Mouse (Mus musculus) embryonic facial prominence, embryonic 14.5 days (tissue): ENCODE results near the gene Actn4. TPM values are rescaled to one million over a fixed set of nuclear protein-coding genes. Genes with fewer than 3 reads are reported as not detected.

Source experiments
- ATAC-seq: fragments of 200-750 bp; cut with Nextera tagmentation; 2 replicates; pipeline ENCODE4 v1.8.0; 2017; ENCODE audit warnings: low read depth, moderate number of reproducible peaks, moderate TSS enrichment
- DNase-seq: peaks from one replicate; pipeline ENCODE4 v3.0.0-alpha.2; 2015; ENCODE audit warnings: low spot score
- H3K27ac ChIP-seq: fragments of 300-500 bp; sonication (generic); replicated peaks from 2 replicates; pipeline ENCODE4 v1.5.1; 2014; ENCODE audit warnings: low read depth, mild to moderate bottlenecking, low read length, moderate library complexity
- H3K27me3 ChIP-seq: fragments of 300-500 bp; sonication (generic); replicated peaks from 2 replicates; pipeline ENCODE4 v1.6.1; 2014; ENCODE audit warnings: low read length; ENCODE audit not compliant: control insufficient read depth, insufficient read depth
- H3K36me3 ChIP-seq: fragments of 300-500 bp; sonication (generic); 2 replicates; pipeline ENCODE4 v1.6.1; 2014; ENCODE audit warnings: low read length, mixed read lengths; ENCODE audit not compliant: control insufficient read depth, insufficient read depth
- H3K4me1 ChIP-seq: fragments of 300-500 bp; sonication (generic); 2 replicates; pipeline ENCODE4 v1.6.1; 2014; ENCODE audit warnings: antibody characterized with exemption, low read length; ENCODE audit not compliant: control insufficient read depth, insufficient read depth
- H3K4me2 ChIP-seq: fragments of 300-500 bp; sonication (generic); 2 replicates; pipeline ENCODE4 v1.6.1; 2014; ENCODE audit warnings: low read depth, mild to moderate bottlenecking, low read length, moderate library complexity, mixed read lengths
- H3K4me3 ChIP-seq: fragments of 300-500 bp; sonication (generic); 2 replicates; pipeline ENCODE4 v1.5.1; 2014; ENCODE audit warnings: low read depth, mild to moderate bottlenecking, low read length
- H3K9ac ChIP-seq: fragments of 300-500 bp; sonication (generic); 2 replicates; pipeline ENCODE4 v1.6.1; 2014; ENCODE audit warnings: low read depth, mild to moderate bottlenecking, low read length, moderate library complexity, mixed read lengths
- H3K9me3 ChIP-seq: fragments of 300-500 bp; sonication (generic); 2 replicates; pipeline ENCODE4 v1.6.1; 2016; ENCODE audit warnings: low read length; ENCODE audit not compliant: control insufficient read depth
- WGBS: fragments of 180-500 bp; shearing (Covaris S2); extraction: QIAGEN DNeasy Blood & Tissue Kit; methylation state at CpG from one replicate; pipeline ENCODE4 v1.1.7; 2014; 5-methylcytosine and 5-hydroxymethylcytosine counted together
- polyA plus RNA-seq: library from polyadenylated mRNA; unstranded; fragments of >200 nt; fragmentation: Nextera tagmentation; extraction: Ambion mirVana; gene quantifications from 2 replicates; pipeline ENCODE4 v1.2.1, GENCODE M21; 2014

Gene Actn4
- polyA plus RNA-seq, 1 experiment from 2014 or later = 256 TPM

- no peaks in the 10 kb centered on the region; the same call in 1 of the 2 replicates for H3K4me1 ChIP-seq
- H3K27ac ChIP-seq = no peak overlapping the region
- H3K9ac ChIP-seq = no peak overlapping the region
- no peaks in the 10 kb centered on the region for H3K9me3 ChIP-seq
- ATAC-seq (no peak), DNase-seq (no peak)
- 60% methylated on average over 4 of the region's 5 CpGs for WGBS
- H3K36me3 ChIP-seq = peaks cover 20% of the 10 kb centered on the region
- H3K4me2 ChIP-seq = no peak overlapping the region
- H3K4me3 ChIP-seq = no peak overlapping the region
- no peaks in the 10 kb centered on the region for H3K27me3 ChIP-seq
These were observed 4.0 kb upstream of the Actn4 start for GRCm38 (mm10) chr7:28966181-28966580.

GRCm38 (mm10) chr7:28965346-28965840 lies 3.3 kb upstream of the Actn4 start:
- H3K9ac ChIP-seq = no peak overlapping the region
- ATAC-seq (no peak), DNase-seq (no peak)
- H3K4me2 ChIP-seq = no peak overlapping the region
- H3K4me1 ChIP-seq = peaks cover 5% of the 10 kb centered on the region
- H3K27me3 ChIP-seq = no peaks in the 10 kb centered on the region
- H3K4me3 ChIP-seq = no peak overlapping the region
- H3K27ac ChIP-seq = no peak overlapping the region
- H3K36me3 ChIP-seq = peaks cover 14% of the 10 kb centered on the region
- WGBS = 73% methylated on average over 5 of the region's 5 CpGs
- H3K9me3 ChIP-seq = no peaks in the 10 kb centered on the region

DNA sequence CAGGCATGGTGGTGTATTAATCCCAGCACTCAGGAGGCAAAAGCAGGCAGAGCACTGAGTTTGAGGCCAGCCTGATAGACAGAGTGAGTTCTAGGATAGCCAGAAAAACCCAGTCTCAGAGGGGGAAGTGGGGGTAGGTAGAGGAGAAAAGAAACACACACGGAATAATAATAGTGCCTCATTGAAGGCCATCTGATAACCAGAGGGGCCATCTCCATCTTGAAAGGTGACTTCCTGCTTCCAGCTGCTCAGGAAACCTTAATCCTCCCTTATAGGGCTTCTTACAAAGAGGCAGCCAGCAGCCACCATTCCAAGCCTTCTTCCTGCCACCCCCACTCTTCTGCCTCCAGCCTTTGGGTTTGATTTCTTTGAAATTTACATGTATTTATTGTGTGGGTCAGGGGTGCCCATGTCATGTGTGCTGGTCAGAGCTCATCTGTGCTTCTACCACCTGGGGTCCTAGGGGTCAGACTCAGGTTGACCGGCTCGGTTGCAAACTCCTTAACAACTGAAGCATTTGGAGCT lies 1.3 kb upstream of the Actn4 start:
- H3K27ac ChIP-seq = peak overlapping the region; percentile 89; the same call in 1 of the 2 replicates
- peaks cover 24% of the 10 kb centered on the region for H3K4me1 ChIP-seq
- WGBS = 66% methylated on average over 3 of the region's 3 CpGs
- no peaks in the 10 kb centered on the region for H3K27me3 ChIP-seq
- no peak overlapping the region for H3K4me2 ChIP-seq
- H3K4me3 ChIP-seq = no peak overlapping the region
- H3K9me3 ChIP-seq = no peaks in the 10 kb centered on the region
- no peak for DNase-seq
- H3K36me3 ChIP-seq = no peaks in the 10 kb centered on the region
- ATAC-seq = no peak
- H3K9ac ChIP-seq = no peak overlapping the region

DNA sequence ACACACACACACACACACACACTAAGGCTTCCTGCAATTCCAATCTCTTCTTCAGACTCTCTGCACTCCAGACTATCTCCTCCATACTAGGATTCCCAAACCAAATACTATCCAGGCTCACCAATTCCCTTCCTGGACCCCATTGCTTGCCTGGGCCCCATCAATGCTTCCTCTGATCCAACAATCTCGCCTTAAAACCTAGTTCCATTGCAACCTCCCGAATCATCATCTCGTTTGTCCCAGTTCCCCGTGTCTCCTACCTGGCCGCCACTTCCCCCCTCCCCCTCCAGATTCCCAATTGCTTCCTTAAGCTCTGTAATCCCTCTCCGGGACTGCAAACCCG lies 585 bp downstream of the Actn4 start:
- Histone ChIP-seq H3K4me3 (peak overlapping the region; percentile 99), H3K4me1 (peaks cover 37% of the 10 kb centered on the region), H3K9me3 (no peaks in the 10 kb centered on the region), H3K4me2 (peak overlapping the region; percentile 93), H3K27me3 (no peaks in the 10 kb centered on the region), H3K27ac (peak overlapping the region; percentile 79), H3K9ac (peak overlapping the region; percentile 97), H3K36me3 (peaks cover 5% of the 10 kb centered on the region; the same call in 1 of the 2 replicates)
- no peak for DNase-seq
- ATAC-seq = no peak
- 0% methylated on average over 7 of the region's 7 CpGs for WGBS

DNA sequence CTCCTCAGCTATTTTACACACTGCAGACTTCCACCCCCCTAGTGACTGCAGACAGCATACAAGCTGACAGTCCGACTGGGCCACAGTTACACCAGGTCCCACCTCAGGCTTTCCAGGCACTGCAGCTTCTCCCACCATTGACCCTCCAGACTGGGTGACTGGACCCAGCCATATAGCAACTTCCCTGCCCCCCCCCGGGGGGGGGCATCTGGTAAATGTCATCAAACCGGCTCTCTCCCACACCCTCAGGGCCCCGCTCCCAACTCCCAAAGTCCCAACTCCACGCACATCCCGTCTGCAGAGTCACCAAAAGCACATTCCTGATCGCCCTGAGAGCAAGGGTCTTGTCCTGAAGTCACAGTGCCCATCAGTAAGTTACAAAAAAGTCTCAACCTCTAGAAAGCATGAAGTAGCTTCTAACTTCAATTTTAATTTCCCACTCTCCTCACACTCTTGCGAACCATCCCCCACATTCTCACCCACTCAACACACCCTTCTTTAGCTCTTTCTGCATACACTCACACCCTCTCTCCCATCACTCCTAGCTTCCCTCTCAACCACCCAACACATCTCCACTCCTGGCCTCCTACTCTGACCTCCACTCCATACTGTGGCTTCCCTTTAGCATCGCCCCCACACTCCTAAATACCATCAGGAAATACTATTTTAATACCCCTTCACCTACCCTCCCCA lies 1.6 kb downstream of the Actn4 start:
- Histone ChIP-seq H3K27ac (peak overlapping the region; percentile 63), H3K4me3 (peak overlapping the region; percentile 99), H3K9me3 (no peaks in the 10 kb centered on the region), H3K27me3 (no peaks in the 10 kb centered on the region), H3K9ac (peak overlapping the region; percentile 97), H3K4me2 (peak overlapping the region; percentile 93), H3K36me3 (peaks cover 11% of the 10 kb centered on the region; the same call in 1 of the 2 replicates), H3K4me1 (peaks cover 44% of the 10 kb centered on the region)
- DNase-seq (no peak), ATAC-seq (no peak)
- WGBS = 14% methylated on average over 9 of the region's 9 CpGs

- WGBS = 49% methylated on average over 6 of the region's 6 CpGs
- no peaks in the 10 kb centered on the region for H3K9me3 ChIP-seq
- H3K9ac ChIP-seq = peak overlapping the region; percentile 97
- no peaks in the 10 kb centered on the region for H3K27me3 ChIP-seq
- peak overlapping the region; percentile 99 for H3K4me3 ChIP-seq
- peaks cover 52% of the 10 kb centered on the region for H3K4me1 ChIP-seq
- H3K4me2 ChIP-seq = peak overlapping the region; percentile 93
- H3K36me3 ChIP-seq = peaks cover 11% of the 10 kb centered on the region; the same call in 1 of the 2 replicates
- ATAC-seq = no peak
- H3K27ac ChIP-seq = peak overlapping the region; percentile 63
- no peak for DNase-seq
These were observed 2.6 kb downstream of the Actn4 start for GRCm38 (mm10) chr7:28959505-28960045.

DNA sequence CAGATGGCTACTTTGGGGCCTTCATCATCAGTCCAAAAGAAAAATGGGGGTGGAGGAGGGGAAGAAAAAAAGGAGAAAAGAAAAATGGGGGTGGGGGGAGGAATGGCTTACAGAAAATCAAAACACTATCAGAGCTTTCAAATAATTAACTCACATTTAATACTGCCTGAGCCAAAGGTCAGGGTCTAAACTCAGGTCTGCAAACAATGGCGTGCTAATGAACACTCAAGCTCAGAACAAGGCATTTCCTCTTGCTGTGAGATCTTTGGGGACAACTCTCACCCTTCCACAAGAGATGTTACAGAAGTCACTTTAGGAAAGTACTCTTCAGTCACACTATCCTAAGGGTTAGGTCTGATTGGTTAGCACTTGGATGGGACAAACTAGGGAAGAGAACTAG lies 3.4 kb downstream of the Actn4 start:
- no peak for DNase-seq
- Histone ChIP-seq H3K4me3 (no peak overlapping the region), H3K9me3 (no peaks in the 10 kb centered on the region), H3K27ac (no peak overlapping the region), H3K4me2 (peak overlapping the region; percentile 93; the same call in 1 of the 2 replicates), H3K4me1 (peaks cover 53% of the 10 kb centered on the region), H3K36me3 (peaks cover 11% of the 10 kb centered on the region; the same call in 1 of the 2 replicates), H3K9ac (0 out of 2 replicates have a peak overlapping the region, but pooled peaks have one; percentile 2), H3K27me3 (no peaks in the 10 kb centered on the region)
- no peak for ATAC-seq
- WGBS = 48% methylated on average over 1 of the region's 1 CpGs

DNA sequence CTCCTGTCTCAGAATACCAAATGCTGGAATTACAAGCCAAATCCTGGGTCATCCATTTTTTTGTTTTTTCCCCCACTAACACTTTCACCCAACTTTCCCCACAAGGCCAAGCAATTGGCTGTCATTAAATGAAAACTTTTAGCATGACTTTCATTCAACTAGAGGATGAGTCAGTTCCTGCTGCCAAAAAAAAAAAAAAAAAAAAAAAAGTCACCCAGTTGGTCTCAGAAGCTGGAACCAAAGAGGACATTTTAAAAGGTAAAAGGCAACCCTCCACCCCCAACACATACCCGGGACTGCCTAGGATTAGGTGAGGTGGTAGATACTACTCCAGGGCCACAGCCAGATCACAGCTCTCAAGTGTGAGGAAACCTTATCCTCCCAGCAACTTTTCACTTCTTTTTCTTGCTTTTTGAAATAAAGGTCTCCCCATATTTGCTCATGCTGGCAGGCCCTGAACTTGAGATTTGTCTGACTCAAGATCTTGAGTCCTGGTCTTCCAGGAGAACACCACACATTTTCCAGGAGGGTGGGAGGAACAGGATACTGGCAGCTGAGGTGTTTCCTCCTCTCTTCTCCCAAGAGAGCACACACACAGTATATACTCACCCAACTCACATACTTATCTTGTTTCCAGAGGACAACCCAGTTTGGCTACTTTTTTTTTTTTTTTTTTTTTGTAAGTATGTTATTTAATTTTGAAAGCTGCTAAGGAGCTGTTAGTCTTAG lies 4.0 kb downstream of the Actn4 start:
- Histone ChIP-seq H3K36me3 (peaks cover 11% of the 10 kb centered on the region; the same call in 1 of the 2 replicates), H3K4me2 (0 out of 2 replicates have a peak overlapping the region, but pooled peaks have one; percentile 93), H3K4me3 (no peak overlapping the region), H3K9ac (0 out of 2 replicates have a peak overlapping the region, but pooled peaks have one; percentile 2), H3K27ac (peak overlapping the region; percentile 33; the same call in 1 of the 2 replicates), H3K4me1 (peaks cover 59% of the 10 kb centered on the region), H3K27me3 (no peaks in the 10 kb centered on the region), H3K9me3 (no peaks in the 10 kb centered on the region)
- DNase-seq = no peak
- 59% methylated on average over 1 of the region's 1 CpGs for WGBS
- no peak for ATAC-seq
